Mouse (Mus musculus) small intestine, adult 2 months (tissue): ENCODE data around the gene Nectin2.

Experiments used
- CTCF ChIP-seq: fragments of 200-500 bp; IDR thresholded peaks from 2 replicates; pipeline ENCODE4 v1.5.1; 2012; ENCODE audit warnings: low read depth, mild to moderate bottlenecking, control low read depth, inconsistent platforms, low read length, moderate library complexity, mixed read lengths; ENCODE audit not compliant: insufficient replicate concordance, insufficient read length; ENCODE audit errors: extremely low read depth
- POLR2A ChIP-seq: fragments of 200-500 bp; IDR thresholded peaks from 2 replicates; pipeline ENCODE4 v1.6.1; 2012; ENCODE audit warnings: low read depth, mild to moderate bottlenecking, control low read depth, inconsistent platforms, low read length, moderate library complexity

GRCm38 (mm10) chr7:19722754-19723195 is 27.5 kb downstream of the Nectin2 start:
- TF ChIP-seq CTCF: no peak
- no peak for TF ChIP-seq POLR2A
